Mouse (Mus musculus) myocyte (in vitro differentiated cells): ENCODE data around the gene Fndc1. TPM values are rescaled to one million over a fixed set of nuclear protein-coding genes. Genes with fewer than 3 reads are reported as not detected.
A peak's percentile ranks its signal among the peaks of the same experiment; 100 is the strongest.

ENCODE experiments used
- H3K27me3 ChIP-seq: one replicate; pipeline ENCODE4 v1.6.1; 2011; ENCODE audit not compliant: control insufficient read depth, insufficient read depth, insufficient read length
- H3K36me3 ChIP-seq: one replicate; pipeline ENCODE4 v1.6.1; 2011; ENCODE audit not compliant: control insufficient read depth, insufficient read depth
- H3K4me2 ChIP-seq: one replicate; pipeline ENCODE4 v1.6.1; 2011; ENCODE audit warnings: low read depth, control low read depth
- H3K4me3 ChIP-seq: one replicate; pipeline ENCODE4 v1.5.1; 2011; ENCODE audit warnings: mild to moderate bottlenecking, control low read depth, moderate library complexity
- H3K79me2 ChIP-seq: one replicate; pipeline ENCODE4 v1.6.1; 2011; ENCODE audit not compliant: control insufficient read depth, insufficient read depth
- H3ac ChIP-seq: one replicate; pipeline ENCODE4 v1.6.1; 2011; ENCODE audit not compliant: control insufficient read depth, insufficient read length
- CEBPB ChIP-seq: IDR thresholded peaks from 2 replicates; pipeline ENCODE4 v1.6.1; 2011; ENCODE audit warnings: mild to moderate bottlenecking, moderate library complexity; ENCODE audit not compliant: poor library complexity, insufficient read depth, severe bottlenecking
- E2F4 ChIP-seq: IDR thresholded peaks from one replicate; pipeline ENCODE4 v1.6.1; 2011; ENCODE audit warnings: mild to moderate bottlenecking, control low read depth, moderate library complexity; ENCODE audit not compliant: insufficient read depth
- MAX ChIP-seq: IDR thresholded peaks from one replicate; pipeline ENCODE4 v1.6.1; 2011; ENCODE audit warnings: low read depth, mild to moderate bottlenecking, control low read depth
- MYOD1 ChIP-seq, 3 experiments: IDR thresholded peaks; one replicate each; pipeline ENCODE4 v1.6.1; 2011; ENCODE audit warnings: control low read depth in 2 of 3, low read depth in 2 of 3, mild to moderate bottlenecking in 2 of 3, moderate library complexity in 1 of 3; ENCODE audit not compliant: insufficient read length in 2 of 3, control insufficient read depth in 1 of 3
- MYOG ChIP-seq, 3 experiments: IDR thresholded peaks; one replicate each; pipeline ENCODE4 v1.6.1; 2011; ENCODE audit warnings: control low read depth in 2 of 3, low read depth in 2 of 3, mild to moderate bottlenecking in 2 of 3; ENCODE audit not compliant: insufficient read length in 2 of 3, control insufficient read depth in 1 of 3, insufficient read depth in 1 of 3
- POLR2A ChIP-seq: IDR thresholded peaks from one replicate; pipeline ENCODE4 v1.6.1; 2011; ENCODE audit warnings: low read depth, mild to moderate bottlenecking, control low read depth, moderate library complexity; ENCODE audit not compliant: insufficient read length
- POLR2AphosphoS2 ChIP-seq: IDR thresholded peaks from one replicate; pipeline ENCODE4 v1.6.1; 2011; ENCODE audit warnings: low read depth, control low read depth; ENCODE audit not compliant: insufficient read length
- REST ChIP-seq: IDR thresholded peaks from one replicate; pipeline ENCODE4 v1.6.1; 2011; ENCODE audit warnings: mild to moderate bottlenecking, control low read depth, moderate library complexity; ENCODE audit not compliant: insufficient read depth, insufficient read length
- SRF ChIP-seq: IDR thresholded peaks from one replicate; pipeline ENCODE4 v1.6.1; 2011; ENCODE audit warnings: low read depth; ENCODE audit not compliant: control insufficient read depth, insufficient read length
- TCF12 ChIP-seq: IDR thresholded peaks from one replicate; pipeline ENCODE4 v1.6.1; 2011; ENCODE audit warnings: mild to moderate bottlenecking, control low read depth; ENCODE audit not compliant: poor library complexity, insufficient read depth, severe bottlenecking
- TCF3 ChIP-seq: IDR thresholded peaks from one replicate; pipeline ENCODE4 v1.6.1; 2011; ENCODE audit warnings: low read depth, control low read depth; ENCODE audit not compliant: insufficient read length
- USF1 ChIP-seq: IDR thresholded peaks from one replicate; pipeline ENCODE4 v1.6.1; 2011; ENCODE audit warnings: low read depth, mild to moderate bottlenecking, control low read depth, moderate library complexity
- polyA plus RNA-seq: library from polyadenylated mRNA; unstranded; fragments of >200 nt; fragmentation: generic; extraction: Trizol; gene quantifications from one replicate; pipeline ENCODE4 v1.2.1, GENCODE M21; 2012; ENCODE audit warnings: missing spikeins

The Fndc1 gene
- polyA plus RNA-seq, 1 experiment, result 6.2 TPM

GRCm38 (mm10) chr17:7794093-7794492 lies 33.0 kb downstream of the Fndc1 start:
- no peaks in the 10 kb centered on the region for H3K79me2 ChIP-seq
- no peak overlapping the region for H3K4me3 ChIP-seq
- H3K4me2 ChIP-seq, result peak overlapping the region; percentile 30
- TF ChIP-seq MYOG (IDR thresholded peaks at IDR 0.05; ENCODE audit: control insufficient read depth in 1 of 3, insufficient read depth in 1 of 3, insufficient read length in 2 of 3, low read depth in 2 of 3) (peak; percentile 4 to 68 (median 5)), MYOD1 (IDR thresholded peaks at IDR 0.05; ENCODE audit: control insufficient read depth in 1 of 3, insufficient read length in 2 of 3, low read depth in 2 of 3) (peak in 2 of 3 experiments; percentile 88 to 92), TCF3 (no peak), USF1 (no peak), POLR2AphosphoS2 (no peak), CEBPB (no peak), TCF12 (peak; percentile 51), REST (no peak)
- H3K27me3 ChIP-seq, result no peaks in the 10 kb centered on the region
- H3ac ChIP-seq, result no peak overlapping the region
- no peaks in the 10 kb centered on the region for H3K36me3 ChIP-seq

GRCm38 (mm10) chr17:7790512-7790911 lies 36.6 kb downstream of the Fndc1 start:
- H3K36me3 ChIP-seq, result no peaks in the 10 kb centered on the region
- no peak overlapping the region for H3K4me2 ChIP-seq
- peak in 2 of 3 experiments; percentile 89 to 92 for TF ChIP-seq MYOD1 (IDR thresholded peaks at IDR 0.05; ENCODE audit: control insufficient read depth in 1 of 3, insufficient read length in 2 of 3, low read depth in 2 of 3)
- no peak for TF ChIP-seq SRF
- no peak for TF ChIP-seq REST
- no peak for TF ChIP-seq USF1
- TF ChIP-seq TCF3, result peak; percentile 56
- TF ChIP-seq POLR2AphosphoS2, result no peak
- TF ChIP-seq E2F4, result no peak
- TF ChIP-seq CEBPB, result no peak
- TF ChIP-seq POLR2A, result no peak
- TF ChIP-seq MYOG (IDR thresholded peaks at IDR 0.05; ENCODE audit: control insufficient read depth in 1 of 3, insufficient read depth in 1 of 3, insufficient read length in 2 of 3, low read depth in 2 of 3), result peak; percentile 74 to 95 (median 90)
- TF ChIP-seq TCF12, result peak; percentile 67
- TF ChIP-seq MAX, result no peak
- H3K4me3 ChIP-seq, result no peak overlapping the region
- no peaks in the 10 kb centered on the region for H3K27me3 ChIP-seq
- H3K79me2 ChIP-seq, result no peaks in the 10 kb centered on the region
- no peak overlapping the region for H3ac ChIP-seq

DNA sequence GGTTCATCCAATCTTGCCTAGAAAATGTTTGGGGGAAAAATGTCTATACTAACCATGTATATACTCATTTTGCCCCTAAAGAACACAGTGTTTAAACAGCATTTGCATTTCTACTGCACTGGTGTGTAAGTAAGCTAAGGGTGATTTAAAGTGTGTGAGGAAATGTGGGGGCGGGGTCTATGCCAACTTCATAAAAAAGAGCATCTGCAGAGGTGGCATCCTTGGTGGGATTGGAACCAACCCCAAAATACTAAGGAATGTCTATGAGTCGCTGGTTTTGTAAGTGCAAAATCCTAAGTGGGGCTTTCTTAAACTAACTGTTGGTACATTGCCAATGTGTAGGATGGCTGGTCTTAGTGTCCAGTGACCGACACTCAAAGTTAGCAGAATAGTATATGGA lies 53.0 kb downstream of the Fndc1 start:
- Histone ChIP-seq H3K4me3 (no peak overlapping the region), H3K36me3 (no peaks in the 10 kb centered on the region), H3K27me3 (no peaks in the 10 kb centered on the region), H3ac (no peak overlapping the region), H3K79me2 (no peaks in the 10 kb centered on the region), H3K4me2 (no peak overlapping the region)
- TF ChIP-seq TCF12 (no peak), MYOG (IDR thresholded peaks at IDR 0.05; ENCODE audit: control insufficient read depth in 1 of 3, insufficient read depth in 1 of 3, insufficient read length in 2 of 3, low read depth in 2 of 3) (no peak), MYOD1 (IDR thresholded peaks at IDR 0.05; ENCODE audit: control insufficient read depth in 1 of 3, insufficient read length in 2 of 3, low read depth in 2 of 3) (no peak), USF1 (no peak), SRF (no peak), CEBPB (no peak), POLR2A (no peak), MAX (no peak), REST (no peak), E2F4 (no peak), TCF3 (no peak), POLR2AphosphoS2 (no peak)

DNA sequence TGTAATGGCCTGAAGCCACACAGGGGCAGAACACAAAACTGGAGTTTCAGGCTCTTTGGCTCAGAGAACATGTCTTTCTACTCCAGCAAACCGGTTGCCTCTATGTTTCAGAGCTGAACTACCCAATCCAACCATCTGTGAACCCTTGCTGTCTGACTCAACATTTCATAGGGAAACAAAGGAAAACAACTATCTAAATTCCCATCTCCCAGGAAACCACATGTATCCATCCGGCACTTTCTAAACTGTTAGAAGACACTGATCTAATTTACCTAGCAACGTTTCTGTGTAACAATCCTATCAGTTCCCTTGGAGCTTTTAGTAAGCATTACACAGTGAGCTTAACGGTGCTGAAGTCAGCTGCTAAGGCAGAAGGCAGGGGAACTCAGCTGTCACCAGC lies 67.3 kb downstream of the Fndc1 start:
- Histone ChIP-seq H3K27me3 (no peaks in the 10 kb centered on the region), H3K79me2 (no peaks in the 10 kb centered on the region), H3K4me2 (no peak overlapping the region), H3K4me3 (no peak overlapping the region), H3K36me3 (no peaks in the 10 kb centered on the region), H3ac (no peak overlapping the region)
- no peak for TF ChIP-seq POLR2A
- no peak for TF ChIP-seq MYOG (IDR thresholded peaks at IDR 0.05; ENCODE audit: control insufficient read depth in 1 of 3, insufficient read depth in 1 of 3, insufficient read length in 2 of 3, low read depth in 2 of 3)
- no peak for TF ChIP-seq POLR2AphosphoS2
- TF ChIP-seq REST, result no peak
- TF ChIP-seq MYOD1 (IDR thresholded peaks at IDR 0.05; ENCODE audit: control insufficient read depth in 1 of 3, insufficient read length in 2 of 3, low read depth in 2 of 3), result no peak
- TF ChIP-seq TCF12, result no peak
- no peak for TF ChIP-seq SRF
- TF ChIP-seq USF1, result no peak
- no peak for TF ChIP-seq E2F4
- no peak for TF ChIP-seq CEBPB
- no peak for TF ChIP-seq MAX
- no peak for TF ChIP-seq TCF3

DNA sequence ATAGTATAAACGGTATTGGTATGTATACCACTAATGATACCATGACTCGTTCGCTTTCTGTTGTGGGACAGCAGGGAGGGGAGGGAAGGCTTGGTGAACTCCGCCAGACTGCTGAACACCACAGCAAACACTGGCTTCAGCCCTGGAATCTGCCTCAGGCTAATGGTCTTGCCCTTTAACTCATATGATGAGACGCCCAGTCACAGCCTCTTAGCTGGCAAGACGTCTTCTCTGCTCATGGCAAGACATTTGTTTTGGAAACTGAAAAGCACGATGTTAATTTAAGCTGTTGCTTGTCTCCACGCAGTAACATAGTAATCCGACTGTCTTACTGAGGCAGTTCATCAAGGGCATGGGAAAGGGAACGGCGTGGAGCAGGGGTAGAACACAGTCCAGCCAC lies 72.1 kb downstream of the Fndc1 start:
- H3K4me2 ChIP-seq, result no peak overlapping the region
- no peaks in the 10 kb centered on the region for H3K27me3 ChIP-seq
- no peaks in the 10 kb centered on the region for H3K79me2 ChIP-seq
- no peak overlapping the region for H3ac ChIP-seq
- H3K4me3 ChIP-seq, result no peak overlapping the region
- no peaks in the 10 kb centered on the region for H3K36me3 ChIP-seq
- TF ChIP-seq MYOG (IDR thresholded peaks at IDR 0.05; ENCODE audit: control insufficient read depth in 1 of 3, insufficient read depth in 1 of 3, insufficient read length in 2 of 3, low read depth in 2 of 3) (no peak), E2F4 (no peak), MAX (no peak), POLR2A (no peak), REST (no peak), POLR2AphosphoS2 (no peak), MYOD1 (IDR thresholded peaks at IDR 0.05; ENCODE audit: control insufficient read depth in 1 of 3, insufficient read length in 2 of 3, low read depth in 2 of 3) (no peak), CEBPB (no peak), SRF (no peak)
